Mouse (Mus musculus): Measurements from ENCODE around the gene Vmn1r38. TPM values are rescaled to one million over a fixed set of nuclear protein-coding genes. Genes with fewer than 3 reads are reported as not detected.
"Not testable (repeated sequence)": the region's sequence is repeated elsewhere in the genome, so short reads cannot be mapped to it uniquely, and the experiment has no call there.

The Vmn1r38 gene
- total RNA-seq (2014; rRNA removed) = not detected in 2 replicates
- not detected in 2 replicates for polyA plus RNA-seq (2015; fragmentation: Nextera tagmentation; extraction: Ambion mirVana)

- not testable (repeated sequence) for DNase-seq (ENCODE audit: low spot score); H3K9ac ChIP-seq (replicated peaks; ENCODE audit: low read length, poor library complexity, severe bottlenecking); H3K4me1 ChIP-seq (ENCODE audit: insufficient read depth, low read length); H3K27me3 ChIP-seq (ENCODE audit: insufficient read depth, low read length); H3K4me3 ChIP-seq (ENCODE audit: low read depth, low read length); H3K27ac ChIP-seq (ENCODE audit: low read depth, low read length); H3K9me3 ChIP-seq (ENCODE audit: low read length); H3K4me2 ChIP-seq (ENCODE audit: low read depth, low read length, poor library complexity, severe bottlenecking); ATAC-seq (ENCODE audit: low FRiP score); H3K36me3 ChIP-seq (ENCODE audit: insufficient read depth, low read length)
These were observed at the start of gene Vmn1r38 for GRCm38 (mm10) chr6:66782527-66782926. Gene Vmn1r38, minus strand, starts transcription at chr6:66782627.

GRCm38 (mm10) chr6:66810509-66810908, 28.1 kb upstream of the Vmn1r38 start, which contains the start of gene Vmn1r39:
Gene Vmn1r39, minus strand, starts transcription at chr6:66810609.
- no peaks in the 10 kb centered on the region for H3K4me1 ChIP-seq (ENCODE audit: insufficient read depth, low read length)
- H3K27ac ChIP-seq (ENCODE audit: low read depth, low read length) = no peak within 1 kb of the TSS
- no peaks in the 10 kb centered on the region for H3K36me3 ChIP-seq (ENCODE audit: insufficient read depth, low read length)
- H3K9ac ChIP-seq (replicated peaks; ENCODE audit: low read length, poor library complexity, severe bottlenecking) = no peak within 1 kb of the TSS
- 94% methylated on average over 2 of the region's 2 CpGs for WGBS
- DNase-seq (ENCODE audit: low spot score) (no peak), ATAC-seq (ENCODE audit: low FRiP score) (no peak)
- H3K9me3 ChIP-seq (ENCODE audit: low read length) = no peaks in the 10 kb centered on the region
- no peak within 1 kb of the TSS for H3K4me2 ChIP-seq (ENCODE audit: low read depth, low read length, poor library complexity, severe bottlenecking)
- H3K4me3 ChIP-seq (ENCODE audit: low read depth, low read length) = no peak within 1 kb of the TSS
- H3K27me3 ChIP-seq (ENCODE audit: insufficient read depth, low read length) = no peaks in the 10 kb centered on the region
- no peak for TF ChIP-seq CTCF (IDR thresholded peaks at IDR 0.05)

GRCm38 (mm10) chr6:66806311-66806710, 23.9 kb upstream of the Vmn1r38 start:
- H3K9me3 ChIP-seq (ENCODE audit: low read length) = no peaks in the 10 kb centered on the region
- DNase-seq (ENCODE audit: low spot score) = no peak
- no peaks in the 10 kb centered on the region for H3K27me3 ChIP-seq (ENCODE audit: insufficient read depth, low read length)
- H3K27ac ChIP-seq (ENCODE audit: low read depth, low read length) = no peak overlapping the region
- ATAC-seq (ENCODE audit: low FRiP score) = no peak
- no peak overlapping the region for H3K4me2 ChIP-seq (ENCODE audit: low read depth, low read length, poor library complexity, severe bottlenecking)
- no peaks in the 10 kb centered on the region for H3K4me1 ChIP-seq (ENCODE audit: insufficient read depth, low read length)
- H3K36me3 ChIP-seq (ENCODE audit: insufficient read depth, low read length) = no peaks in the 10 kb centered on the region
- WGBS = 46% methylated on average over 1 of the region's 1 CpGs
- H3K9ac ChIP-seq (replicated peaks; ENCODE audit: low read length, poor library complexity, severe bottlenecking) = no peak overlapping the region
- no peak for TF ChIP-seq CTCF (IDR thresholded peaks at IDR 0.05)
- no peak overlapping the region for H3K4me3 ChIP-seq (ENCODE audit: low read depth, low read length)

- H3K27me3 ChIP-seq (ENCODE audit: insufficient read depth, low read length) = no peaks in the 10 kb centered on the region
- no peak for ATAC-seq (ENCODE audit: low FRiP score)
- 94% methylated on average over 3 of the region's 3 CpGs for WGBS
- no peak for DNase-seq (ENCODE audit: low spot score)
- no peak for TF ChIP-seq CTCF (IDR thresholded peaks at IDR 0.05)
- no peak overlapping the region for H3K27ac ChIP-seq (ENCODE audit: low read depth, low read length)
- no peaks in the 10 kb centered on the region for H3K36me3 ChIP-seq (ENCODE audit: insufficient read depth, low read length)
- H3K4me2 ChIP-seq (ENCODE audit: low read depth, low read length, poor library complexity, severe bottlenecking) = no peak overlapping the region
- no peak overlapping the region for H3K9ac ChIP-seq (replicated peaks; ENCODE audit: low read length, poor library complexity, severe bottlenecking)
- H3K4me1 ChIP-seq (ENCODE audit: insufficient read depth, low read length) = no peaks in the 10 kb centered on the region
- no peak overlapping the region for H3K4me3 ChIP-seq (ENCODE audit: low read depth, low read length)
- H3K9me3 ChIP-seq (ENCODE audit: low read length) = no peaks in the 10 kb centered on the region
These were observed 23.3 kb upstream of the Vmn1r38 start for GRCm38 (mm10) chr6:66805713-66806112.

- not testable (repeated sequence) for H3K4me1 ChIP-seq (ENCODE audit: insufficient read depth, low read length); H3K27ac ChIP-seq (ENCODE audit: low read depth, low read length); H3K4me2 ChIP-seq (ENCODE audit: low read depth, low read length, poor library complexity, severe bottlenecking)
These were observed 53.3 kb downstream of the Vmn1r38 start, which contains the start of gene Vmn1r37 for GRCm38 (mm10) chr6:66729082-66729481. Gene Vmn1r37, plus strand, starts transcription at chr6:66729382.

More at GRCm38 (mm10) chr6:66729082-66729481, 53.3 kb downstream of the Vmn1r38 start, which contains the start of gene Vmn1r37:
- not testable (repeated sequence) for H3K36me3 ChIP-seq (ENCODE audit: insufficient read depth, low read length); ATAC-seq (ENCODE audit: low FRiP score); H3K27me3 ChIP-seq (ENCODE audit: insufficient read depth, low read length); H3K9ac ChIP-seq (replicated peaks; ENCODE audit: low read length, poor library complexity, severe bottlenecking); H3K4me3 ChIP-seq (ENCODE audit: low read depth, low read length); DNase-seq (ENCODE audit: low spot score); H3K9me3 ChIP-seq (ENCODE audit: low read length)

Other genes with a start within 250 kb of the Vmn1r38 start
- 6.7 and 6.8 TPM in 2 replicates for gene Mad2l1, start 247.2 kb downstream of the Vmn1r38 start, total RNA-seq (2014; rRNA removed)
- 11.5 and 11.6 TPM in 2 replicates for gene Mad2l1, start 247.2 kb downstream of the Vmn1r38 start, polyA plus RNA-seq (2015; fragmentation: Nextera tagmentation; extraction: Ambion mirVana)
- 0.22 TPM in 1 of 2 replicates, not detected in the other for gene Vmn1r32, start 222.5 kb downstream of the Vmn1r38 start, total RNA-seq (2014; rRNA removed)
- gene Vmn1r32, start 222.5 kb downstream of the Vmn1r38 start, polyA plus RNA-seq (2015; fragmentation: Nextera tagmentation; extraction: Ambion mirVana) = not detected in 2 replicates
- not detected in 2 replicates for gene Vmn1r33, start 164.3 kb downstream of the Vmn1r38 start, total RNA-seq (2014; rRNA removed)
- not detected in 2 replicates for gene Vmn1r33, start 164.3 kb downstream of the Vmn1r38 start, polyA plus RNA-seq (2015; fragmentation: Nextera tagmentation; extraction: Ambion mirVana)
- not detected in 2 replicates for gene Vmn1r34, start 138.7 kb downstream of the Vmn1r38 start, total RNA-seq (2014; rRNA removed)
- gene Vmn1r34, start 138.7 kb downstream of the Vmn1r38 start, polyA plus RNA-seq (2015; fragmentation: Nextera tagmentation; extraction: Ambion mirVana) = not detected in 2 replicates
- gene Vmn1r35, start 96.7 kb downstream of the Vmn1r38 start, total RNA-seq (2014; rRNA removed) = not detected in 2 replicates
- gene Vmn1r35, start 96.7 kb downstream of the Vmn1r38 start, polyA plus RNA-seq (2015; fragmentation: Nextera tagmentation; extraction: Ambion mirVana) = not detected in 2 replicates
- gene Vmn1r36, start 63.5 kb downstream of the Vmn1r38 start, total RNA-seq (2014; rRNA removed) = not detected in 2 replicates
- gene Vmn1r36, start 63.5 kb downstream of the Vmn1r38 start, polyA plus RNA-seq (2015; fragmentation: Nextera tagmentation; extraction: Ambion mirVana) = not detected in 2 replicates
- not detected in 2 replicates for gene Vmn1r37, start 53.2 kb downstream of the Vmn1r38 start, total RNA-seq (2014; rRNA removed)
- gene Vmn1r37, start 53.2 kb downstream of the Vmn1r38 start, polyA plus RNA-seq (2015; fragmentation: Nextera tagmentation; extraction: Ambion mirVana) = not detected in 2 replicates
- not detected in 2 replicates for gene Vmn1r39, start 28.0 kb upstream of the Vmn1r38 start, total RNA-seq (2014; rRNA removed)
- gene Vmn1r39, start 28.0 kb upstream of the Vmn1r38 start, polyA plus RNA-seq (2015; fragmentation: Nextera tagmentation; extraction: Ambion mirVana) = not detected in 2 replicates
- 37.9 and 43.3 TPM in 2 replicates for gene Gng12, start 113.8 kb upstream of the Vmn1r38 start, total RNA-seq (2014; rRNA removed)
- gene Gng12, start 113.8 kb upstream of the Vmn1r38 start, polyA plus RNA-seq (2015; fragmentation: Nextera tagmentation; extraction: Ambion mirVana) = 60.1 and 62.4 TPM in 2 replicates